Mouse (Mus musculus) testis, postnatal 10 days (tissue): ENCODE measurements around the gene Dhdh.
"Not testable (repeated sequence)": the region's sequence is repeated elsewhere in the genome, so short reads cannot be mapped to it uniquely, and the experiment has no call there.

ENCODE experiments used
- DNase-seq: peaks from one replicate; pipeline ENCODE4 v3.0.0; 2021; ENCODE audit warnings: low spot score

Gene Dhdh

GRCm38 (mm10) chr7:45509912-45510787, 21.5 kb upstream of the Dhdh start, which contains the start of gene Nucb1:
Nucb1 (minus strand) TSS chr7:45510406.
- DNase-seq = peak; percentile 94

- no peak for DNase-seq
Observed at GRCm38 (mm10) chr7:45509181-45509882, 20.7 kb upstream of the Dhdh start.

GRCm38 (mm10) chr7:45508561-45508960, 20.0 kb upstream of the Dhdh start:
- DNase-seq = no peak

- DNase-seq = no peak
Observed at GRCm38 (mm10) chr7:45507583-45507982, 19.0 kb upstream of the Dhdh start.

- no peak for DNase-seq
Observed at GRCm38 (mm10) chr7:45498427-45498826, 9.8 kb upstream of the Dhdh start.

GRCm38 (mm10) chr7:45494548-45494947, 5.9 kb upstream of the Dhdh start:
- no peak for DNase-seq

GRCm38 (mm10) chr7:45492951-45493350, 4.3 kb upstream of the Dhdh start:
- DNase-seq = no peak

GRCm38 (mm10) chr7:45492225-45492844, 3.7 kb upstream of the Dhdh start:
- no peak for DNase-seq

- no peak for DNase-seq
Observed at GRCm38 (mm10) chr7:45491264-45491663, 2.7 kb upstream of the Dhdh start.

GRCm38 (mm10) chr7:45490822-45491221, 2.2 kb upstream of the Dhdh start:
- DNase-seq = no peak

GRCm38 (mm10) chr7:45489578-45489977, 973 bp upstream of the Dhdh start:
- no peak for DNase-seq

GRCm38 (mm10) chr7:45487861-45488292, 728 bp downstream of the Dhdh start:
- no peak for DNase-seq

GRCm38 (mm10) chr7:45486761-45487415, 1.7 kb downstream of the Dhdh start, which contains the start of gene Gm45808:
Gm45808 (minus strand) TSS chr7:45486811.
- no peak for DNase-seq

- DNase-seq = no peak
Observed at GRCm38 (mm10) chr7:45486158-45486557, 2.4 kb downstream of the Dhdh start.

GRCm38 (mm10) chr7:45484985-45485384, 3.6 kb downstream of the Dhdh start:
- not testable (repeated sequence) for DNase-seq

GRCm38 (mm10) chr7:45482166-45482565, 6.4 kb downstream of the Dhdh start:
- DNase-seq = no peak

- DNase-seq = peak; percentile 83
Observed at GRCm38 (mm10) chr7:45481374-45481927, 7.2 kb downstream of the Dhdh start, which contains the start of gene Tulp2. Tulp2 (plus strand) TSS chr7:45481877.

GRCm38 (mm10) chr7:45480310-45480709, 8.3 kb downstream of the Dhdh start:
- DNase-seq = not testable (repeated sequence)

GRCm38 (mm10) chr7:45478774-45479173, 9.8 kb downstream of the Dhdh start:
- DNase-seq = no peak

- DNase-seq = peak; percentile 74
Observed at GRCm38 (mm10) chr7:45477003-45477402, 11.6 kb downstream of the Dhdh start.

GRCm38 (mm10) chr7:45476453-45476852, 12.2 kb downstream of the Dhdh start:
- no peak for DNase-seq
